13 mouse cellular contexts compared by ENCODE assay signal in genomic region chr2:21010806-21011397, GRCm38 (mm10). TPM values are rescaled to one million over a fixed set of nuclear protein-coding genes. Genes with fewer than 3 reads are reported as not detected.
DNase-seq lines count a peak whose midpoint lies in the region; ATAC-seq lines count a peak whose summit lies in the region.
"Had no signal": no experiment of that assay in that cellular context is flagged by ENCODE, and none has a peak within 500 bp of the region (broad histone marks: within the 10 kb centered on the region; RNA-seq: fewer than 3 reads in every experiment).

No protein-coding gene starts in this region.

- H3K27me3 ChIP-seq in hindbrain, embryonic 11.5 days (ENCODE audit: control insufficient read depth, insufficient read depth, low read length): no peaks in the 10 kb centered on the region
- no peaks in the 10 kb centered on the region for H3K27me3 ChIP-seq in midbrain, embryonic 15.5 days (replicated peaks)
- H3K27me3 ChIP-seq: limb, embryonic 12.5 days had no signal

- H3K4me3 ChIP-seq in hindbrain, embryonic 11.5 days (ENCODE audit: low read depth, low read length): no peak overlapping the region
- no peak overlapping the region for H3K4me3 ChIP-seq in midbrain, embryonic 15.5 days
- H3K4me3 ChIP-seq: heart, adult 2 months; limb, embryonic 12.5 days had no signal

- no peaks in the 10 kb centered on the region for H3K9me3 ChIP-seq in hindbrain, embryonic 11.5 days (ENCODE audit: control insufficient read depth, low read length)
- H3K9me3 ChIP-seq in midbrain, embryonic 15.5 days: no peaks in the 10 kb centered on the region
- H3K9me3 ChIP-seq: G1E; limb, embryonic 12.5 days had no signal

- DNase-seq in ZHBTc4 (ENCODE audit: low read depth, low spot score): peak; percentile 33
- DNase-seq in embryo, embryonic 10 days (ENCODE audit: low spot score): peak; percentile 35
- peak; percentile 86 for DNase-seq in hindbrain, embryonic 11.5 days (ENCODE audit: low spot score)
- DNase-seq in gastrocnemius, postnatal 14 days: no peak
- DNase-seq in urinary bladder, postnatal 10 days (ENCODE audit: low spot score): no peak
- DNase-seq: adrenal gland, postnatal 14 days; heart, adult 2 months; right cerebral cortex, postnatal 14 days; thymus, postnatal 25 days had no signal

- no peak overlapping the region for H3K4me2 ChIP-seq in hindbrain, embryonic 11.5 days (replicated peaks; ENCODE audit: low read depth, low read length)
- H3K4me2 ChIP-seq in midbrain, embryonic 15.5 days: peak overlapping the region; percentile 4; the same call in 1 of the 2 replicates
- H3K4me2 ChIP-seq: limb, embryonic 12.5 days had no signal

- peaks cover 5% of the 10 kb centered on the region for H3K4me1 ChIP-seq in hindbrain, embryonic 11.5 days (replicated peaks; ENCODE audit: control insufficient read depth, insufficient read depth, low read length)
- peaks cover 31% of the 10 kb centered on the region for H3K4me1 ChIP-seq in midbrain, embryonic 15.5 days
- H3K4me1 ChIP-seq: limb, embryonic 12.5 days had no signal

- 31% methylated on average over 11 of the region's 11 CpGs for WGBS in hindbrain, embryonic 11.5 days
- 10% methylated on average over 11 of the region's 11 CpGs for WGBS in midbrain, embryonic 15.5 days

- intact Hi-C loops in gastrocnemius, postnatal 14 days (cut with DNase I; ENCODE audit: low total_unique reads): no loop called here

- peak overlapping the region; percentile 39; the same call in 1 of the 2 replicates for H3K9ac ChIP-seq in hindbrain, embryonic 11.5 days (ENCODE audit: low read depth, low read length)
- no peak overlapping the region for H3K9ac ChIP-seq in midbrain, embryonic 15.5 days
- H3K9ac ChIP-seq: limb, embryonic 12.5 days had no signal

- peak; percentile 96 for ATAC-seq in hindbrain, embryonic 11.5 days (ENCODE audit: low FRiP score)
- ATAC-seq in midbrain, embryonic 15.5 days (replicated peaks): peak; percentile 90
- no peak for ATAC-seq in monocyte, adult 5-6 weeks (replicated peaks; ENCODE audit: insufficient number of reproducible peaks, low FRiP score, low TSS enrichment, poor library complexity, severe bottlenecking)

- H3K36me3 ChIP-seq in hindbrain, embryonic 11.5 days (ENCODE audit: control insufficient read depth, insufficient read depth, low read length): no peaks in the 10 kb centered on the region
- H3K36me3 ChIP-seq in midbrain, embryonic 15.5 days (replicated peaks): no peaks in the 10 kb centered on the region
- H3K36me3 ChIP-seq: G1E; limb, embryonic 12.5 days had no signal

- peak overlapping the region; percentile 98 for H3K27ac ChIP-seq in hindbrain, embryonic 11.5 days (ENCODE audit: low read depth, low read length)
- H3K27ac ChIP-seq in midbrain, embryonic 15.5 days: peak overlapping the region; percentile 90
- H3K27ac ChIP-seq: heart, adult 2 months; limb, embryonic 12.5 days had no signal

RNA-seq across cellular contexts. Expression of gene Arhgap21, which starts 42.2 kb away (rescaled TPM):
- polyA plus RNA-seq in hindbrain, embryonic 11.5 days (2014; fragmentation: Nextera tagmentation; extraction: Ambion mirVana): 56.8 and 69.4 TPM in 2 replicates
- 46.6 and 48.5 TPM in 2 replicates for polyA plus RNA-seq in midbrain, embryonic 15.5 days (2015; fragmentation: Nextera tagmentation; extraction: Ambion mirVana)
- total RNA-seq in monocyte, adult 5-6 weeks (2017): 11.1 to 28.0 TPM (median 16.4 TPM) in 3 replicates
- total RNA-seq in gastrocnemius, postnatal 14 days (2021): 10 to 100 TPM; 26.8 to 33.7 TPM

Comparison
In these comparisons a context has a peak if more than half of its experiments do, and no peak if none do; other contexts are left out.
1. DNase-seq: peak in ZHBTc4 (single experiment), embryo, embryonic 10 days (single experiment) and hindbrain, embryonic 11.5 days (single experiment); none in gastrocnemius, postnatal 14 days (single experiment) and urinary bladder, postnatal 10 days (single experiment).